Mouse (Mus musculus): ENCODE results near the gene Btrc.

DNA sequence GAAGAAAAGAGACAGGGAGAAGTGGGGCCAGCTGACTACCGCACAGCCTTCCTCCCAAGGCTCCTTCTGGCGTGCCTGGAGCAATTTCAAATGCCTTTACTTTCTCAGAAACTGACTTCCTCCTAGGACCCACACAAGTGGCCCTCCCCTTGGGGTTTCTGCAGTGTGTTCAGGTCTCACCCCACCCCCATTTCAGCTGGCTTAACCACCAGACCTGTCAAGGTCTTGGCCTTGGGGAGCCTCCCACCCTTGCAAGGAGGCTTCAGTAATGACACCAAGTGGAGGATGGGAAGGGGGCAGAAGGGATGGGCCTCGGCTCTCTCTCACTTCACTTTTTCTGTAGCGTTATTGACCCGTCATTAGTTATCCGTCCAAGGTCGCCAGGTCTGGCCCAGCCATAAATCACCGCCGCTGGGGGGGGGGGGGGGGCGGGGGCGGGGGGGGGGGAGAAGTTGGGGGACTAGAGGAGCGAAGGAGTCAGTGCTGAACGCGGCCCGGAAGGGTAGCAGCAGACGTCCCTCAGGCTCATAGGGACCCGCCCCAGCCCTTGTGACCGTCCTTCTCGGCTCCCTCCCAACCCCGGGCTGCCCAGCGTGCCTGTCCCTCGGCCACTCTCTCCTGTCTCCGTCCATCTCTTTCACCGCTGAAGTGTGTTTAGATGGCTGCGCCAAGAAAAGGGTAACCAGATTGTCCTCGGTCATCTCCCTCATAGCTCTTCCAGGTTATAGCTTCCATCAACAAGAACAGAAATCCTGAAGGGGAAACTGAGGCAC is 180.8 kb downstream of the Btrc start:
- TF ChIP-seq CTCF (IDR thresholded peaks at IDR 0.05; ENCODE audit: borderline replicate concordance, control insufficient read depth, extremely low read depth, insufficient read depth, low read length, poor library complexity): no peak
- no peak for TF ChIP-seq POLR2A (IDR thresholded peaks at IDR 0.05; ENCODE audit: control insufficient read depth, extremely low read depth, insufficient read depth, low read length, poor library complexity)

Data from thymus, adult 2 months (tissue).